Mouse (Mus musculus) cerebellum, postnatal 10 days (tissue): ENCODE measurements at regions not wholly inside any gene's neighbourhood (a gene's known extent, or its start where the extent isn't known, plus 50 kb on each side); places are given as distances from the start of the nearest gene placed in this dataset.
A peak's percentile ranks its signal among the peaks of the same experiment; 100 is the strongest.

ENCODE experiments used
- DNase-seq, 2 experiments: peaks; one replicate each; pipeline ENCODE4 v3.0.0; 2021; ENCODE audit warnings: mixed read lengths in 2 of 2

DNA sequence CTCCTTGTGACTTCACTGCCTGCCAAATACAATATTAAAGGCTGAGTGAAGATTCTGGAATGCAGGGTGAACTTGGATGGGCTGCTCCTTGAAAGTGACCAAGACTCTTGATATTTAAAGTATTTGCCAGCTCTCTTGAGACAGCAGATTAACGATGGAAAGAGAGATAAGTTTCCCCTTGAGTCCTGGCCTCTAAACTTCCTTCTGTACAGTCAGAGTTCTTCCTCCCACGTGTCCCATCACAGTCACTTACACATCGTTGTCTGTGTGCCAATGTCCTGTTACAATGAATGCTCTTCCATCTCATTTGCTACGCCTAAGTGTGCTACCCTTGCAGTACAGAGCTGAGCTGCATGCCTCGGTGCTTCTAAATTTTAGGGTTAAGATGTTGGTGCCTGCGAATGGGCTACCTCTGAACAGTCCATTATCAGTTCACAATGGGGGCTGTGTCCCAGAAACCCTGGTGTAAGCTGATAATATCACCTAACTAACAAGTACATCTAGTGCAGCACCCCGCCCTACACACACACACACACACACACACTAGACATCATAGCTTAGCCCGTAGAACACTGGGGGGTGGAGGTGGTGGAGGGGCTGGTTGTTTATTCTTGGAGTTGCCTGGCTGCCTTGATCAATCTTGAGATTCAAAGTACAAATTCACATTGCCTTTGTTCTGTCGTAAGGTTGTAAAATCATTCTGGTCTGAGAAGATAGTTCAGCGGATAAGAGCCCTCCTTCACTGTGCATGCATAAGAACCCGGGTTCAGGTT, 207.9 kb upstream of the Pgrmc2 start:
- no peak for DNase-seq

DNA sequence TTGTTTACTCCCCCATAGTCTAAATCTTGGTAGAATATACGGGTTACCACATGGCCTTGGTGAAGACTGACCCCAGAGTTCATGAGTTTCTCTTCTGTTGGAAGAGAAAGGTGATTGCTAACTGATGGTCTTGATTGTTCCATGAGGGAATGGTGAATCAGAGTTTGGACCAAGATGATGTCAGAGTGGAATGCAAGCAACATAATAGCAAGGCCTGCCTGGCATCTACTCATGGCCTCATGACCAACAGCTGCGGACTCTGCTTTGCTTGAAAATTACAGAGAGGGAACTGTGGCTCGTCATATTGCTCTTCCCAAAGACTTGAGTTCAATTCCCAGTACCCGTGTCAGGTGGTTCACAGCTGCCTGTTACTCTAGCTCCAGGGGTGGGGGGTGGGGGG, 205.9 kb upstream of the Pgrmc2 start:
- no peak for DNase-seq

DNA sequence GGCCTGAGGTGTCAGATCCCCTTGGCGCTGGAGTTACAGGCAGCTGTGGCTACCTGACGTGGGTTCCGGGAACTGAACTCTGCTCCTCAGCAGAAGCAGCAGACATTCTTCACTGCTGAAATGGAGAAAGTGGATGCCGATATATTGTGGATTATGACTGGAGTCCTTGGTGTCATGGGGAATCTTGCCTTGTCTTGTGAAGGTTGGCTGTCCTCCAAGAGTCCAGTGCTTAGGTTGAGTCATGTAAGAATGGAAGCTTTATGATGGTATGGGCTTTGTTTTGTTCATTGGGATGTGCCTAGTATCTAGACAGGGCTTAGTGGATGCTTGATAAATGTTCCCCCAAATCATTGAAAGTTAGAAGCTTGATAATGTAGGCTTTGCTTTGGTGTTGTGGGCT, 205.2 kb upstream of the Pgrmc2 start:
- no peak for DNase-seq

DNA sequence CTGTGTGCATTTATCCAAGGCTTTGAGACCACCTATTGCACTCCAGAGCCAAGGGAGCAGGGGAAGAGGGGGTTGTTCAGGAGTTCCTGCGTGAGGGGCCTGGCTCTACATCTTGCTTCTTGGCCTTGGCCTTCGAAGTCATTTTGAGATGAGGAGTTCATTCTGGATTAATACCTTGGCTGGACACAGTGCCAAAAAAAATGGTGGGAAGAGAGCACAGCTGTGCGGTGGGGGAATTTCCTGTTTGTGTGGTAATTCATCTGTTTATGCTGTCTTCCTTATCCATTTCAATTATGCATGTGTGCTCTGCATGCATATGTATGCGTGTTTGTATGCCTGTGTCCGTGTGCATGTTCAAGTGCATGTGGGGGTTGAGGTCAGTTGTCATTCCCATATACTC, 202.5 kb upstream of the Pgrmc2 start:
- DNase-seq: no peak

DNA sequence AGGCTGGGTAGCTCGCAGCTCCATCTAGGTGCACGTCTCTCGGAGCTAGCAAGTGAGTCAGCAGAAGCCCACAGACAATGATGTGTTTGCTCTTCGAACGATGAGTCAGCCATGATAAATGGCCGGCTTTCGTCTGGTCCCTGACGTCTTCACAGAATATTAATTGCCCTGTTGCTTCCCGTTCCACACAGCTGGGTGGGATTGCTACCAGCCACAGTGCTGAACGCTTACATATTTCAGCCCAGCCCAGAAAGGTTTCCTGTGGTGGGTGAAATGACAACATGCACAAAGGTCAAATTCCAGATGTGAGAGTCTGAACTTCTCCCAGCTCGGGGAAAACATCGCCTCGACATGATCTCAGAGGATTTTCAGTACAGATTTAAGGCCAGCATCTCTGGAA, 202.1 kb upstream of the Pgrmc2 start:
- DNase-seq: no peak

DNA sequence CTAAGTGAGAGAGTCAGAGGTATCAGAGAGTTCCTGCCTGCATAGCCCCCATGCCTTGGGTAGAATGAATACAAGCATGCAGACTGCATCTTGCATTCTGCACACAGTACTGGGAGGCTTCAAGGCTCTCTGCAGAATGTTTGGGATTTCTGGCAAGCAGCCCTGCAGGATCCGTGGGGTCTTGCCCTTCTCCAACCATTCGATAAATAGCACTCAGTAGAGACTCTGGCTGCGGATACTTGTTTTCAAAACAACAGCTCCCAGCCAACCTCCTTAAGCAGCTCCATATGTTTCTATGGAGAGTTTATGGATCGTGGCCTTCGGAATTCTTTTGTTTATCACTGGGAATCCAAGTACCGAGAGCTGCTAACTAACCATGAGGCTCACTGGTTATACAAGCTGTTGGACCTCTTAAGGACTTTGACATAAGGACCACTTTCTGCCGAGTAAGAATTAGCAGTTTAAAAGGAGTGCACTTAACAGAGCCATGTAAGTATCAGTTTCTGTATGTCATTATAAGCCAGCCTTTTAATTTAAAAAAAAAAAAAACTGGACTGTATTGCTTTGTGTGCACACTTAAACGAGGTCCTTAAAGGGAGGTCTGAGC, 199.7 kb upstream of the Pgrmc2 start:
- DNase-seq: peak; percentile 17 to 25

DNA sequence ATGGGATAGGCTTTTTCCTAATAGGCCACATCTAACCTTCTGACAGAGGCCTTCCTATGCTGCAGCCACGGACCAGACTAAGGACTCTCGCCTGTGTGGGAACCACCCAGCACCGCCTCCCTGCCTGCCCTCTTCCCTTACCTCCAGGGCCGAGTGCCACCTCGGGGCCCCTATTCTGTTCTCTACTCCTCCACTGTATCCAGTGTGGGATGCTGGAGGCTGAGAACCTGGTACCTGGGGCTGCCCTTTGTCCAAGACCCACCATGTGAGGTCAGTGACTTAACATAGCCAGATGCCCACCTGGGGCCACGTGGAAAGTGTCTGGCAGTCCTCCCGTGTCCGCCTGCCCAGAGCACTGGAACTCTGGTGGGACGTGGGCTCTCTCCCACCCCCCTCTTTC, 193.2 kb upstream of the Pgrmc2 start:
- no peak for DNase-seq

DNA sequence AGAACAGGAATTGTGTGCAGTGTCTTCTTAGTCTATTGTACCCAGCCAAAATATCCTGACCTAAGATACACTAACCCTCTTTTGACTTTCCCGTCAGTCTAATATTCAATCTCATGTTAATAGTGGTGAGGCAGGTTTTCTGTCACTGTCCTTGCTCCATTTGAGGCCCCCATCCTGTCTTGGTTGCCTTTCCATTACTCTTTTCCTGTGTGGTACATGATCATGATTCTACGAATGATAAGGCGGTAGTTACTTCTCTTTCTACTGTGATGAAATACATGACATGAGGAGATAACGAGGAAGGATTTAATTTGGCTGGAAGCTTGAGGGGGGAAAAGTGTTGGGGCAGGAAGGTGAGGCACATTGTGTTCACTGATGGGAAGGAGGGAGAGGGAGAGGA, 185.7 kb upstream of the Pgrmc2 start:
- DNase-seq: no peak

DNA sequence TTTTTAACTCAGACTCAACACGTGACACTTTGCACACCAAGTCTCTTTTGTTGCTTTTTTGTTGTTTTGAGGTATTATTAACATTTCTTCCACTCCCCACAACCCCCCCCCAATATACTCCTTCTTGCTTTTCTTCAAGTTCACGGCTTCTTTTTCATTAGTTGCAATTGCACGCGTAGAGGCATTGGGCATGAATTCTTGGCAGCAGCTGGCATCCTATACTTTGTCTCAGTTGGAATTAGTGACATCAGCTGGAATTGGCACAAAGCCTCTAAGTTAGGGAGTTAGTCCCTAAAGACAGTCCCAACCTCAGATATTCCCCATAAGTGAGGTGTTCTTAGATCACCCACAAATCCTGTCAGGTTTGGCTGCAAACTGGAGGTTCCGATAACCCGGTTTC, 183.4 kb upstream of the Pgrmc2 start:
- no peak for DNase-seq

DNA sequence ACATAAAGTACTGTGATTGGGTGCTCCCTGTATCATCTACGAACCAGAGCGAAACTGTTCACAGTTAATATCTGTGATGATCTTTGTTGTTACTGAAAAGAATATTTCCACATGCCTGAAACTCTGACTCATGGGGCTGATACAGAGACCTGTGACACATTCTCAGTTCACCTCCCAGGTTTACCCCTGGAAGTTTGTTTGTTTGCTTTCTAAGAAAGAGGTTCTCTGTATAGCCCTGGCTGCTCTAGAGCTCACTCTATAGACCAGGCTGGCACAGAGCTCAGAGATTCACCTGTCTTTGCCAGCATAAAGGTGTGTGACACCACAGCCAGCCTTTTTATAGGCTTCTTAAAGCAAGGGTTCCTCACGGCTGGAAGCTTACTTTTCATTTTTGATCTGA, 182.6 kb upstream of the Pgrmc2 start:
- no peak for DNase-seq

DNA sequence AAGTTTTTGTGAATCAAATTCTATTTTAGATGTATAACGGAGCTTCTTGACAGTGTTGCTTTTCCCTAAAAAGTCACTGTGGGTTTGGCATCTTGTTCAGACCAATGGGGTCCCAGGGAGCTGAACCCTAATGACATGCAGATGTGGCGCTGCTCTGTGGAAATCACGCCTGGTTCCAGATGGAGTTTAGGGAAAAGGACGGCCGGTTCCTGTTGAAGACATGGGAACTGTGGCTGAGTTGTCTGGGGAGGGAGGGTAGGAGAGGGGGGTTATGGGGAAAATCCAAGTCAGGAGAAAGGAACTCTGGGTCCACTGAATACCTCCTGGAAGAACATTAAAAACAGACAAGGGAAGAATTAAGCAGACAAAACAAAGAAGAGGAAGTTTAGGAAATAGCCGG, 175.4 kb upstream of the Pgrmc2 start:
- DNase-seq: no peak

DNA sequence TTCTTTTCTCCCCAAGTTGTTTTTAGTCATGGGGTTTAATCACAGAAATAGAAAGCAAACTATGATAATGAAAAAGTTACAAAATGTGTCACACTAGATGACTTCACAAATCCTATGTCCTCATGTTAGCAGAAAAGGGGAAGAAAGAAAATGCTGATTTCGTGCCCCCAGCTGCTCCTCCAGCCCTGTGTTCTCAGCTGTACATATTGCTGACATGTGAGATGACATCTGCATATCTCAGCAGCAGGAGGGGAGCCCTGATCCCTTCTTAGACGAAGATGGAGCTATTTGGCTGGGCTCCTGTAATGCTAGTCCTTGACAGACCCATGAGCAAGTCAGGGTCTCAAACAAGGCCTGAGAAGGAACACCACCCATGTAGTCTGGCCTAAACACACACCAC, 162.1 kb upstream of the Pgrmc2 start:
- DNase-seq: no peak

DNA sequence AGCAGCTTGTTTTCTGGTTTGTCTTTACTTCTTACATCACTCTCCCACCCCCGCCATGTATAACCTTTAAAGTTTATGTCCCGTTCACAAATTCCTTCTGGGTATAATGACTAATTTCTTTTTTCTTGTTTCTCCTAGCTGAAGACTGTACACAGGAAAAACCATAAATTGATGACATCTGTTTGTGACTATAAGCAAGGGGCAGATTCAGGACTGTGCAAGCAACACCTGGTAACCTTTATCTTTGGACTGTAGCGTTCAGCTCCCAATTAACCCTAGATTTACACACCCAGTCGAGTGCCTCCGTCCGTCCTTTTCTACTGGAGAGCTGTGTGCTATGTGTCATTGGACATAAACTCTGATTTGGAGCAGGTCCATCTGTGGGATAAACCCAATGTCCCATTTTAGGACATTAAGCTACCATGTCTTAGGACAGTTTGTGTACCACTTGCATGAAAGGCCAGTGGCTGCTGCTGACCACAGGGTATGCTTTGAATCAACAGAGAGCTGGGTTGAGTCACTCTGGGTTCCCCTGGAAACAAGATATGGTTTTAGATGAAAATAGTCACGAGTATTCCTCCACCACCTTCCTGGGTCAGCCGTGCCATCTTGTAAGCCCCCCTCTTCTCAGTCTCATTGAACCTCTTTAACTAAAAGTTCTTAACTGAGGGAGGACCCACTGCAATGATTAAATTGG, 159.2 kb upstream of the Pgrmc2 start:
- no peak for DNase-seq

DNA sequence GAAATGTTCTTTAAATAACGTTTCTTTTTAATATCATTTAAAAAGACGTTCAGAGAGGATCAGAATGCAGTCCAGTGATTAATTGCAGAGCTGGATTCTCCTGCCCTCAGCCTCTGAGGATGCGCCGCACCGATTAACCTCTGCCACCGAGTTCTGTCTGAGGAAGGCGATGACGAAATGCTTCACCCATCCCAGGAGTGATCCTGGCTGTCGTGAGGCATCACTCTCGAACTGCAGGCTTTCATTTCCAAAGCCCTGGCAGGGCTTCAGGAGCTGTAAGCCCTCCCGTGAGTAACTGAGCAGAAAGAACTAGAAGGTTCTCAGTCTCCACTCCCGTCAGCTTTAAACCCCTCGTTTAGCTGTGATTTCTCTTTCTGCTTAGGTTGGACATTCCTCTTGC, 157.0 kb upstream of the Pgrmc2 start:
- peak; percentile 15 to 20 for DNase-seq

DNA sequence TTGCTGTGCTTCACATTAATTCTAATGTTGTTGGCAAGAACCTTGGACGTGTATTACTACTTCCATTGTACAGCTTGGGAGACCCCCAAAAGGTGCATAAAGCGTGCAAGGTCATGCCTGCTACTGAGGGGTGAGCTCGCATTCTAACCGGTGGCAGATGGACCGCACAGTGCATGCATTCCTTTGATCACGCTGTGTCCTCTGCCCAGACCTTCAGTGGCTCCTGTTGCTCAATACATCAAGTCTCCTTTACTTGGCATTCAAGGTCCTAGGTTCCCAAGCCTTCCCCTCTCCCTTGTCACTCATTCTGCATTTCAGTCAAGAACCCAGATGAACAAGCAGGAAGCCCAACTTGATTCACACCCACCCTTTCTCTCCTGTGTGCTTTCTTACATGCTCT, 156.4 kb upstream of the Pgrmc2 start:
- DNase-seq: no peak

DNA sequence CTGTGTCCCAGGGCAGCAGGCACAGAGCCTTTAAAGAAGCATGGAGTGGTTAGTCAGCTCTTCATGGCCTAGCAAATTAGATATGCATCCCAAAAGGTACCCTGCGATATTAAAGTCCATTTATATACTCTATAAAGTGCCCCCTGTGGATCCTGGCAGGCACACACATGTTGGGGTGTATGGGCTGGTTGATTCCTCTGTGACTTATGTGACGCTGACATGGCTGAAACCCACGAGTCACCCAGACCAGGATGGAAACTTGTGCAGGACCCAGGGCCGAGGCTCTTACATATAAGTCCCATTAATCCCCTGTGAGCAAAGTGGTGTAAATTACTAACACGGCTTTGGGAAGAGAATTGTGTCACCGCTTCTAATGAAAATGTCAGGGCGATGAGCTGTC, 155.2 kb upstream of the Pgrmc2 start:
- no peak for DNase-seq

DNA sequence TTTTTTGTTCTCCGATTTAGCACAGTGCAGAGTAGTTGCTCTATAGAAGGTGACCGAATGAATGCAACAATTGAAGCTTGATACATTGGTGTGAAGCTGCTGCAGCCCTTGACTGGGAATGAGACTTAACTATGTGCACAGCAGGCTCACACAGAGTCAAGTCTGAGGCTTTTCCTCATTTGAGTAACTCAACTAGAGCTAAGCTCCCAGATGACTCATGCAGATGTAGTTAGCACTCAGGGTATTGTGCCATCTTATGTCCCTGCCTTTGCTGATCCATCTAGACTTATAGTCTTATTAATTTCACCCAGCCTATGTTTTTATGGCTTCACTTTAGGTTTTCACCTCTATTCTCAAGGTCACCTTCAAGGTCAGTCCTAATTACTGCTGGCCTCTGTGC, 152.8 kb upstream of the Pgrmc2 start:
- DNase-seq: no peak

DNA sequence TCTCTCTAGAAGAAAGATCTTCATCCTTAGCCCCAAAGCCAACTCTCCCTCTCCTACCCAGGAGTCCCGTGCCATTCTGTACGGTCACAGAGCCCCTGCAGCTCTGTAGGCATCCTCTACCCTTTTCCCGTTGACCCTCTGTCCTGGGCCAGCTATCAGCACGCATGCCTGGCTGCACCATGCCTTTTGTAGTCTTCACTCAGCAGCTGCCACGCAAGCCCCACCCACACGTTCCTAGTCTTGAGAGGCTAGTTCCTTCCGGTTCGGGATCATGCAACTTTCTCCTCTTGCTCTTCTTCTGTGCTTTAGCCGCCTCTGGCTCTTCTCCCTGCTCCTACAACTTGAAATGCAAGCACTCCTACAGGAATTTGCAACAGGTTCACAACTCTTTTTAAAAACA, 152.1 kb upstream of the Pgrmc2 start:
- no peak for DNase-seq

DNA sequence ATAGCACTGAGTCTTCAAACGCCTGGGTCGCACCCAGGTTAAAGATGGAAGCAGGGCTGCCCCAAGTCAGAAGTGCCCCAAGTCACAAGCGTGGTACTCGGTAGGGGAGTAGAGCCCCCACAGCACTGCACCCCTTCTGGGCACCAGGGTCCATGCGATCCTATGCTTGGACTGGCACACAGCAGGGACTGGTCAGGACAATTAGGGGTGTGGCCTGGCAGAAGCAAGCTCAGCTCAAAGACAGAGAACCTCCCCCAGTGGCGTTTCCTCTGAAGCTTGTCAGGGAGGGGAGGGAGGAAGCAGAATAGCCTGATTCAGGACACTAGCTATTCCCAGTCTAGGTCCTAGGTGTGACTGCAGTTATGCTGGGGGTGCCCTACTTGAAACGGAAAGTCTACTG, 151.3 kb upstream of the Pgrmc2 start:
- DNase-seq: no peak

DNA sequence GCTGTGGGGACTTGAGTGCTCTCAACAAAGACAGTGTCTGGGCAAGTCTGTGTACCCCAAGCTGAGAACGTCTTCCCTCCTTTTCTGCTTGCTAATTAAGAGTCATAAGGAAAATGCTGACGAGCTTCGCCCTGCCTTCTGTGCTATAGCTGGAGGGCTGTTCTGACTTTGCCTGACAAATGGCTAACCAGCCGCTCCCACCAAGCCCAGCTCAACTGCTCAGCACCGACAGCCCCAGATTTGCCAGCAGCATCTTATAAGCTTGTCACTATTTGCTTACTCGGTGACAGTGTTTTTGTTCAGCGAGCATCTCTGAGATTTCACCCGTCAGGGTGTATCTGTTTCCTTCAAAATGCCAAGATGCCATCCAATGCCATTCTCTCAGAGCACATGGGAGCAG, 150.6 kb upstream of the Pgrmc2 start:
- DNase-seq: no peak

DNA sequence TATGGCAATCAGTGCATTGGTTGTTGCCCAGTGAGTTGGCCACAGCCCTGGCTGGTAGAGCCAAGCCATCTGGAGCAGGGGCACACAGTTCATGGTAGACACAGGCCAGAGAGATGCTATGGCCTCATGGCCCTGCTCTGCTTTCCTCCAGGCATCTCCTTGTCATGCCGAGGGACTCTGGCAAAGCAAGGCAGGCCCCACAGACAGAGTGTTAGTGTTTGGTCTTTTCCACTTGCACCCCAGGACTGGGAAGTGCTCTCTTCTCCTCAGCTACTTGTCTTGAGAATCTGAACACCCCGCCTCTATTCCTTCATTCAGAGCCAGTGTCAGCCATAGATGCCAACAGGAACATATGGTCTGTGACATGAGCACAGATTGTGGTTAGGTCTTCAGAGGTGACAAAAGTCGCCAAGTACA, 148.1 kb upstream of the Pgrmc2 start:
- peak; percentile 89 to 92 for DNase-seq

DNA sequence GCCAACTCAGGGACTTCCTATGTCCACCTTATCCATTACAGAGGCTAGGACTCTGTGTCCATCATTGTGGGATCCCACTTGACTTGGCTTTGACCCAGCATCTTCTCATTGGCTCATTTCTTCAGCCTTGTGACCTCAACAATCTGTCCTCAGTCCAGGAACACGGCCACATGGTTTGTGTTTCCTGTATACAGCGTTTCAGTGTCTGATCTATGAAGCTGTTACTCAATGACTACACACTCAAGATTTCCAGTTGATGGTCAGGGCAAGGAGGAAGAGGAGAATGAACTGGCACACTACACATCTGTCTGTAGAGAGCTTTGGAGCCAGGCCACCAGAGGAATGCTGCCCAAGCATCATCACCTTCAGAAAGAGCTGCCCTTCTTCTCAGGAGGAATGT, 146.6 kb upstream of the Pgrmc2 start:
- DNase-seq: peak in 1 of 2 experiments; percentile 21

DNA sequence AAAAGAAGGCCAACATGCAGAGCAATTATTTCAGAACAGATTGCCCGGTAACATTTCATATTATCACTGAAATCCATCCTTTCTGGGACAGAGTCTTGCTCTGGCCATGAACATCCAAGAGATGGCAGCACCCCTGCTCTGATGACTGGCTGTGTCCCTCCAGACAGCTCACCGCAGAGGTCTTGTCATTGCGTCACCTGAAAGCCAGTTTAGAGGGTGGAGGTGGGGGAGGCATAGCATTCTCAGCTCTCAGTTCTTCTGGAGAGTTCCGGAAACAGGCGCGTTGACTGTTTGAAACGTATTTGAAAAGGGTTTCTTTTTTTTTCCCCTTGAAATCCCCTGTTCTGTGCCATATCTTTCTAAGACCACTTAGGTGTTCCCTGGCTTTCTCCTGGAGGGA, 145.7 kb upstream of the Pgrmc2 start:
- peak; percentile 73 to 75 for DNase-seq

DNA sequence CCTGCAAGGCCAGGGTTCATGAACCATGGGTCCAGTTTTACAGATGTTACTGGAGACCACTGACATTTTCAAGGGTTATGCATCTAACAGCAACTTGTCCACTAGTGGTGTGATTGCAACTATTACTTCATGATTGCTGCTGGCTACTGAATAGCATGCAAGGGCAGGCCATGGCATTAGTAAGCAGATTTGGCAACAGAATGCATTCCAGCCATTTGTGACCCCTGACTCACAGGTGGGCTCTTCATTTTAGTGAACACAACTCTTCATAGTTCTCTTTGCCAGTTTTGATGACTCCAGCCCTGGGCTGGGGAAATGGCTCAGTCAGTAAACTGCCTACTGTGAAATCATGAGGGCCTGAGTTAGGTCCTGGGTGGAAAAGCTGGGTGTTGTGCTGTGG, 137.9 kb upstream of the Pgrmc2 start:
- DNase-seq: no peak
